Comparison of ENCODE assay signal across 28 mouse cellular contexts in the genomic region with DNA sequence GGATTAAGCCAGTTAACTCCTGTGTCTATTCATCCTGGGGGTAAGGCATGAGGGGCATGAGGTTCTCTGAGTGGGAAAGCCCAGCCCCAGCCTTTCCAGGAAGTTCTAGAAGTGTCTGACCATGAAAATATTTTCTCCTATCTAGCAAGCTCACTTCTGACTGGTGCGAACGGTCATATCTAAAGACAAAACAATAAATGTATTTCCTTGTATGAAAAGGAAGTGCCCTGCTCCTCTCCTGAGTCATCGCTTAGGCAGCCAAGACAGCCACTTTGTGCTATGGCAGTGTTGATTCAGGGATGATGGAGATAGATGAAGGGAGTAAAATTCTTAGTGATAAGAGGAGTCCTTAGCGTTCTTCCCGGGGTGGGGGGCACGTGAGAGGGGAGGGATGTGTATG. TPM values are rescaled to one million over a fixed set of nuclear protein-coding genes. Genes with fewer than 3 reads are reported as not detected.
DNase-seq lines count a peak whose midpoint lies in the region; ATAC-seq and TF ChIP-seq lines count a peak whose summit lies in the region.
"Had no signal": no experiment of that assay in that cellular context is flagged by ENCODE, and none has a peak within 500 bp of the region (broad histone marks: within the 10 kb centered on the region; RNA-seq: fewer than 3 reads in every experiment).

No protein-coding gene starts in this region.

- H3K36me3 ChIP-seq in MEL (ENCODE audit: control insufficient read depth in 1 of 2, insufficient read depth in 2 of 2, low read length in 2 of 2): peaks cover 0 to 30% of the 10 kb centered on the region in 2 experiments; a peak in 2 of 4 replicates
- no peaks in the 10 kb centered on the region for H3K36me3 ChIP-seq in intestine, embryonic 16.5 days (ENCODE audit: control insufficient read depth, insufficient read depth, low read length)
- H3K36me3 ChIP-seq in stomach, embryonic 15.5 days: no peaks in the 10 kb centered on the region
- H3K36me3 ChIP-seq: heart, embryonic 12.5 days; hindbrain, embryonic 13.5 days; limb, embryonic 10.5 days; limb, embryonic 15.5 days; neural tube, embryonic 15.5 days had no signal

- WGBS in lung, adult 2 months: 28% methylated on average over 6 of the region's 6 CpGs
- WGBS in intestine, embryonic 16.5 days: 55% methylated on average over 6 of the region's 6 CpGs
- WGBS in stomach, embryonic 15.5 days: 44% methylated on average over 6 of the region's 6 CpGs

- no peak for TF ChIP-seq POLR2A in lung, adult 2 months (IDR thresholded peaks at IDR 0.05; ENCODE audit: borderline replicate concordance, extremely low read depth, low read depth, low read length)
- TF ChIP-seq POLR2A in MEL (IDR thresholded peaks at IDR 0.05; ENCODE audit: control insufficient read depth in 1 of 2, insufficient read depth in 1 of 2, low read depth in 1 of 2, low read length in 2 of 2, poor library complexity in 1 of 2): no peak

- no peak overlapping the region for H3K9ac ChIP-seq in MEL (ENCODE audit: control insufficient read depth, low read depth, low read length, poor library complexity, severe bottlenecking)
- H3K9ac ChIP-seq in intestine, embryonic 16.5 days (ENCODE audit: low read depth, low read length): no peak overlapping the region
- no peak overlapping the region for H3K9ac ChIP-seq in stomach, embryonic 15.5 days
- H3K9ac ChIP-seq: heart, embryonic 12.5 days; hindbrain, embryonic 13.5 days; limb, embryonic 15.5 days; lung, embryonic 14.5 days; neural tube, embryonic 15.5 days had no signal

- H3K79me2 ChIP-seq in MEL (ENCODE audit: control insufficient read depth, insufficient read depth, low read length, poor library complexity): peaks cover 16% of the 10 kb centered on the region

- H3K9me3 ChIP-seq in MEL (replicated peaks; ENCODE audit: insufficient read depth, low read length): no peaks in the 10 kb centered on the region
- H3K9me3 ChIP-seq in intestine, embryonic 16.5 days (ENCODE audit: control insufficient read depth, low read length): no peaks in the 10 kb centered on the region
- H3K9me3 ChIP-seq in stomach, embryonic 15.5 days: no peaks in the 10 kb centered on the region
- H3K9me3 ChIP-seq: heart, embryonic 12.5 days; hindbrain, embryonic 13.5 days; limb, embryonic 10.5 days; limb, embryonic 15.5 days; neural tube, embryonic 15.5 days had no signal

- H3K4me1 ChIP-seq in lung, adult 2 months (ENCODE audit: control insufficient read depth, insufficient read depth, low read length): peaks cover 11% of the 10 kb centered on the region
- peaks cover 10 to 28% of the 10 kb centered on the region in 2 experiments for H3K4me1 ChIP-seq in MEL (ENCODE audit: control insufficient read depth in 1 of 2, insufficient read depth in 2 of 2, low read length in 2 of 2)
- H3K4me1 ChIP-seq in intestine, embryonic 16.5 days (ENCODE audit: control insufficient read depth, insufficient read depth, low read length): peaks cover 20% of the 10 kb centered on the region
- H3K4me1 ChIP-seq in stomach, embryonic 15.5 days: peaks cover 11% of the 10 kb centered on the region; the same call in 1 of the 2 replicates

- no peak overlapping the region for H3K4me2 ChIP-seq in intestine, embryonic 16.5 days (ENCODE audit: low read depth, low read length)
- H3K4me2 ChIP-seq in stomach, embryonic 15.5 days: 0 out of 2 replicates have a peak overlapping the region, but pooled peaks have one; percentile 2
- H3K4me2 ChIP-seq: heart, embryonic 12.5 days; hindbrain, embryonic 13.5 days; limb, embryonic 15.5 days; lung, embryonic 14.5 days; neural tube, embryonic 15.5 days had no signal

- peak; percentile 33 for DNase-seq in lung, postnatal 36 days
- DNase-seq in lung, adult 2 months: no peak
- DNase-seq in MEL (ENCODE audit: low read depth, low spot score): peak; percentile 79
- DNase-seq in ovary, postnatal 14 days (ENCODE audit: low spot score): no peak
- no peak for DNase-seq in B cell, adult 2 months
- DNase-seq: adrenal gland, postnatal 25 days; cerebellum, adult 11-12 months; cerebellum, postnatal 10 days; gastrocnemius, adult 2 months; gastrocnemius, postnatal 36 days; heart, adult 2 months; heart, postnatal 4 days; kidney, adult 2 months; kidney, postnatal 36 days; lung, embryonic 14.5 days; lung, postnatal 4 days; midbrain, embryonic 14.5 days; right cerebral cortex, postnatal 4 days; thymus, postnatal 14 days had no signal

- TF ChIP-seq RAD21 in MEL (IDR thresholded peaks at IDR 0.05; ENCODE audit: low read depth, low read length): no peak

- H3K27ac ChIP-seq in MEL (ENCODE audit: control insufficient read depth, low read depth, low read length): peak overlapping the region; percentile 54
- H3K27ac ChIP-seq in intestine, embryonic 16.5 days (ENCODE audit: low read length): peak overlapping the region; percentile 47; the same call in 1 of the 2 replicates
- H3K27ac ChIP-seq in stomach, embryonic 15.5 days: no peak overlapping the region; the same call in 1 of the 2 replicates
- H3K27ac ChIP-seq: gastrocnemius, adult 2 months; heart, adult 2 months; hindbrain, embryonic 13.5 days; limb, embryonic 10.5 days; limb, embryonic 15.5 days; neural tube, embryonic 15.5 days had no signal

- peak in 1 of 2 experiments; percentile 7; a peak in 1 of 4 replicates for TF ChIP-seq EP300 in MEL (IDR thresholded peaks at IDR 0.05; ENCODE audit: low read depth in 1 of 2, low read length in 2 of 2)

- TF ChIP-seq CTCF in lung, adult 2 months (IDR thresholded peaks at IDR 0.05; ENCODE audit: insufficient read depth, low read length): no peak
- TF ChIP-seq CTCF in MEL (IDR thresholded peaks at IDR 0.05 in 2 of 3, conservative IDR thresholded peaks at IDR 0.05 in 1 of 3; ENCODE audit: control insufficient read depth in 1 of 3, insufficient read depth in 1 of 3, low read depth in 2 of 3, low read length in 3 of 3, poor library complexity in 1 of 3, severe bottlenecking in 1 of 3): no peak

- no peaks in the 10 kb centered on the region for H3K27me3 ChIP-seq in MEL (ENCODE audit: control insufficient read depth in 1 of 2, insufficient read depth in 2 of 2, low read length in 2 of 2)
- H3K27me3 ChIP-seq in intestine, embryonic 16.5 days (replicated peaks; ENCODE audit: control insufficient read depth, insufficient read depth, low read length): no peaks in the 10 kb centered on the region
- H3K27me3 ChIP-seq in stomach, embryonic 15.5 days (replicated peaks): no peaks in the 10 kb centered on the region

- 0 out of 2 replicates have a peak, but pooled peaks have one; percentile 16 for ATAC-seq in intestine, embryonic 16.5 days
- ATAC-seq in stomach, embryonic 15.5 days (ENCODE audit: insufficient read depth, low FRiP score, low read depth): no peak
- ATAC-seq: forebrain, embryonic 16.5 days had no signal

- no peak overlapping the region for H3K4me3 ChIP-seq in lung, adult 2 months (replicated peaks; ENCODE audit: extremely low read depth, low read depth, low read length)
- H3K4me3 ChIP-seq in MEL (ENCODE audit: control insufficient read depth in 1 of 2, insufficient read depth in 1 of 2, low read depth in 2 of 2, low read length in 2 of 2): no peak overlapping the region; a peak in 2 of 4 replicates
- no peak overlapping the region for H3K4me3 ChIP-seq in intestine, embryonic 16.5 days (ENCODE audit: low read length)
- H3K4me3 ChIP-seq in stomach, embryonic 15.5 days (replicated peaks): no peak overlapping the region
- H3K4me3 ChIP-seq: erythroblast, embryonic 14.5 days; gastrocnemius, adult 2 months; heart, adult 2 months; heart, embryonic 12.5 days; hindbrain, embryonic 13.5 days; limb, embryonic 10.5 days; limb, embryonic 15.5 days; neural tube, embryonic 15.5 days had no signal

TF ChIP-seq in MEL, 35 proteins besides CTCF, POLR2A, EP300 and RAD21 (continues in another document):
- TF ChIP-seq MXI1 (IDR thresholded peaks at IDR 0.05; ENCODE audit: low read depth, low read length) (no peak), ZNF384 (IDR thresholded peaks at IDR 0.05; ENCODE audit: low read depth, low read length) (no peak), MYC (IDR thresholded peaks at IDR 0.05; ENCODE audit: low read depth, low read length) (no peak), NRF1 (IDR thresholded peaks at IDR 0.05; ENCODE audit: insufficient read depth, low read depth, low read length, poor library complexity, severe bottlenecking) (no peak), USF1 (IDR thresholded peaks at IDR 0.05; ENCODE audit: low read depth, low read length) (no peak), TBP (IDR thresholded peaks at IDR 0.05; ENCODE audit: low read depth, low read length) (no peak), TAL1 (IDR thresholded peaks at IDR 0.05; ENCODE audit: low read length) (no peak), TCF12 (IDR thresholded peaks at IDR 0.05; ENCODE audit: low read depth, low read length) (no peak), MYB (IDR thresholded peaks at IDR 0.05; ENCODE audit: low read depth, low read length) (no peak), SIN3A (IDR thresholded peaks at IDR 0.05; ENCODE audit: low read length) (peak; percentile 69), ETS1 (IDR thresholded peaks at IDR 0.05; ENCODE audit: low read depth, low read length) (peak; percentile 40; the same call in 1 of the 2 replicates), JUND (IDR thresholded peaks at IDR 0.05; ENCODE audit: low read depth, low read length) (no peak), KAT2A (conservative IDR thresholded peaks at IDR 0.05; ENCODE audit: low read depth, low read length) (no peak), CHD1 (IDR thresholded peaks at IDR 0.05; ENCODE audit: low read depth, low read length) (no peak), POLR2AphosphoS5 (IDR thresholded peaks at IDR 0.05; ENCODE audit: borderline replicate concordance, low read depth, low read length) (no peak), E2F4 (IDR thresholded peaks at IDR 0.05; ENCODE audit: borderline replicate concordance, low read depth, low read length) (no peak), GABPA (IDR thresholded peaks at IDR 0.05; ENCODE audit: low read depth, low read length) (no peak)

RNA-seq across cellular contexts. Expression of gene Taok3, which starts 3.2 kb away (rescaled TPM):
- 30.3 and 40.5 TPM in 2 replicates for polyA plus RNA-seq in lung, adult 2 months (2012; rRNA removed)
- total RNA-seq in MEL (2012; rRNA removed): 32.1 and 33.7 TPM in 2 replicates
- 10 to 100 TPM in 1 of 2 experiments, not detected in 1; 79.2 TPM for polyA plus RNA-seq in MEL (2012; ENCODE audit: insufficient read depth in 1 of 2, insufficient read length in 2 of 2, low read depth in 1 of 2, low replicate concordance in 2 of 2, missing spikeins in 1 of 2)
- 51.5 and 53.7 TPM in 2 replicates for polyA plus RNA-seq in intestine, embryonic 16.5 days (2015; fragmentation: Nextera tagmentation; extraction: Ambion mirVana)
- polyA plus RNA-seq in stomach, embryonic 15.5 days (2015; fragmentation: Nextera tagmentation; extraction: Ambion mirVana): 32.1 and 36.9 TPM in 2 replicates

RNA-seq across cellular contexts. Expression of gene Suds3, which starts 7.2 kb away (rescaled TPM):
- polyA plus RNA-seq in lung, adult 2 months (2012; rRNA removed): 44.0 and 57.1 TPM in 2 replicates
- 64.6 and 67.8 TPM in 2 replicates for total RNA-seq in MEL (2012; rRNA removed)
- polyA plus RNA-seq in MEL (2012; ENCODE audit: insufficient read depth in 1 of 2, insufficient read length in 2 of 2, low read depth in 1 of 2, low replicate concordance in 2 of 2, missing spikeins in 1 of 2): 100 to 1,000 TPM in 1 of 2 experiments, not detected in 1; 102 TPM
- 20.9 and 53.6 TPM in 2 replicates for polyA plus RNA-seq in intestine, embryonic 16.5 days (2015; fragmentation: Nextera tagmentation; extraction: Ambion mirVana)
- 74.5 and 79.0 TPM in 2 replicates for polyA plus RNA-seq in stomach, embryonic 15.5 days (2015; fragmentation: Nextera tagmentation; extraction: Ambion mirVana)

Comparison
In these comparisons a context has a peak if more than half of its experiments do, and no peak if none do; other contexts are left out.
1. DNase-seq: peak in lung, postnatal 36 days (single experiment) and MEL (single experiment); none in lung, adult 2 months (single experiment), ovary, postnatal 14 days (single experiment) and B cell, adult 2 months (0 of 2).